Mouse (Mus musculus): ENCODE results near the gene Chchd4.
"Not testable (repeated sequence)": the region's sequence is repeated elsewhere in the genome, so short reads cannot be mapped to it uniquely, and the experiment has no call there.

The Chchd4 gene

DNA sequence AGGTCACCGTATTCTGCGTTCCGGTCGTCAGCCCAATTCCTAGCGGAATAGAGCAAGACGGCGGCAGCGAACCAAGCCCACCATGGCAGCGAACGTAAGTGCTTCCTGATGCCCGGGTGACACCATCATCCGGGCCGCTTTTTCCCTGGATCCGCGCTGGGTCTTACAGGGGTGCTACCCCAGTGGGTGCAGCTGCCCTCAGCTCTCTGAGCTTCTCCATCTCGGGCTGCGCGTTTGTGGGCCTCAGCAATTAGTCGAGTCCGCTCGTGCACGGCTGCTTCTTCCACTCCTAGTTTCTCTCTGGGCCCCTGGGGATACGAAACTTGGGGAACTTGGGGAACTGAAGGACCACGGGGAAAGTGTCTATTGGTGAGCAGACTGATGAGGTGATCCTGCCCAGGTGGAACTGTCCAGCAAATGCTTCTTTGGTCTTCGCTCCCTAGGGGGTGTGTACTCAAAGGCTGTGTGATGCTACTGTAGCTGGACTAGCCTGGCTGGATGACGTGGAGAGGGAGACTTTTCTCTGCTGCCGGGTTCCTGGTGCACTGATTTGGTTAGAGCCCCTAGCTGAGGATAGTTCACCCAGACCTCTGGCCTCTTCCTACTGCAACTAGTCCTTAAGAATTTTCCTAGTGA lies 577 bp upstream of the Chchd4 start:
- no peak for DNase-seq

DNA sequence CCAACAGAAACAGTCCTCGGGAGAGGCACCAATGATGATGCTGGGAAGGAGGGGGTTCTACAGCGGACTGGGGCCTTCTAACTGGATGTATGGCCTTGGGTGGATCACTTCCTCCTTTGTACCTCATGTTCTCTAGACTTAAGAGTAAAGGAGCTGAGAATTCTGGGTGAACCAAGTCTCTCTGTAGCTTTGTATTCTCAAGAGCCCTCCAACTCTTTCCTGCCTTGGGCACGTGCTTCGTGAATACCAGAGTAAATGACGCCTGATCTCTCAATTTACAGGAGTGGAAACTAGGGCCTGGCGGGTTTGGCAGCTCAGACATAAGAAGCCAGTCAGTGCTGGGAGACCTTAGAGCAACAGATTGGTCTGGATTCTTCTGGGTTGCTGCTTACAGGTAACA lies 1.0 kb downstream of the Chchd4 start:
- DNase-seq: no peak

DNA sequence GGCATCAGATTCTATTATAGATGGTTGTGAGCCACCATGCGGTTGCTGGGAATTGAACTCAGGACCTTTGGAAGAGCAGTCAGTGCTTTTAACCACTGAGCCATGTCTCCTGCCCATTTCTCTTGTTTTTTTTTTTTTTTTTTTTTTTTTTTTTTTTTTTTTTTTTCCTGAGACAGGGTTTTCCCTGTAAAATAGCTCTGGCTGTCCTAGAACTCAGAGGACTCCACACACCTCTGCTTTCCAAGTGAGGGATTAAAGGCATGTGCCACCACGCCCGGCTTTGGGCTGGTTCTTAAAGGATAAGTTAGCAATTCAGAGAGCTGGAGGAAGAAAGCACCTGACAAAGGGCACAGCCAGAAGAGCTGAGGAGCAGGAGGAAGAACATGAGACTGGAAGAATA lies 1.9 kb downstream of the Chchd4 start:
- DNase-seq: not testable (repeated sequence)

DNA sequence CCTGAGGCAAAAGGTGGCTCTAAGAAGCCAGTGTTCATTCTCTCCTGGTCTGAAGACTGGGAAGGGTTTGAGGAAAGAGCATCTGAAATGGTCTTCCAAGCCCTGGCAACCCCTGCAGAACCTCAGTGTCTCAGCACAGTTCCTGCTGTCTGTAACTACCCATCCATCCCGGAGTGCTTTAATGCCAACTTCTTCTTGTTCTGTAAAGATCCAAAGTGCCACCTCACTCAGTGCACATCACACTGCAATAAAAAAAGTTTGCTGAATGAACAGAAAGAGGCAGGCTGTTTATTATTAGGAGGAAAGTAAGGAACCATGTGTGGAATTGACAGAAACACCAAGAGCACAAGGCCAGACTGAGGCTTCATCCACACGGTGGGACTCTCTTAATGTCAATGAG lies 2.6 kb downstream of the Chchd4 start:
- DNase-seq: no peak

DNA sequence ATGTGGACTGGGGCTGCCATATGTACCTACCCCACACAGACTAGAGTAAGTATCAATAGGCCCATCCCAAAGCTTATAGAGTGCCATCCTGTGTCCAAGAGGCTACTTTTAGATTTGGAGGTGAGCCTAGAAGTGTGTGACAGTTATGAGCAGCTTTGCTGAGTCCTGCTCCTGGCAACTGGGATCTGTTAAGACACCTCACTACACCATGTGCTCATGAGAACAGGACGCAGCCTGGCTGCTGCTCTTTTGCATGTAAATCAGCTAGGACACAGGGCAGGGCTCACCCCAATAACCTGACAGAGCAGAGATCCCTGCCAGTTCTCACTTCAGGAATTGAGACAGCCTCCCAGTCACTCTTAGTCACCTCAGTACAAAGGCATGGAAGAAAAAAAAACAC lies 6.2 kb downstream of the Chchd4 start:
- DNase-seq: no peak

DNA sequence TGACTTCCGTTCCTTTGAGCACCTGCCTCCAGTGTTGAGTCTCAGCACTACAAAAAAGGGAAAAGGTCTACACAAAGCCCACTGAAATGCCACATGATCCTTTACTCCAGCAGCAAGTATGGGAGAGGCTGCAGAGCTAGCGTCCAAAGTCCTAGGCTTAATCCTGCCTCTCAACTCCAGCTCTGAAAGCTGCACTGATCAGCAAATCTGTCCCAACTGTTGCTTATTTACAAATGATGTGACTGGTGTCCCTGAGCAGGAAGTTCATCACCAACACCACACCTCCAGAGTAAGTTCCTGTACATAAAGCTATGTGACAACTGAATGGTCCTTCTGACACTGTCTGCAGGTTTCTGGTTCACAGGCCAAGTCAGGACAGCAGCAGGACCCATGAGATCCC lies 7.6 kb downstream of the Chchd4 start:
- DNase-seq: no peak

DNA sequence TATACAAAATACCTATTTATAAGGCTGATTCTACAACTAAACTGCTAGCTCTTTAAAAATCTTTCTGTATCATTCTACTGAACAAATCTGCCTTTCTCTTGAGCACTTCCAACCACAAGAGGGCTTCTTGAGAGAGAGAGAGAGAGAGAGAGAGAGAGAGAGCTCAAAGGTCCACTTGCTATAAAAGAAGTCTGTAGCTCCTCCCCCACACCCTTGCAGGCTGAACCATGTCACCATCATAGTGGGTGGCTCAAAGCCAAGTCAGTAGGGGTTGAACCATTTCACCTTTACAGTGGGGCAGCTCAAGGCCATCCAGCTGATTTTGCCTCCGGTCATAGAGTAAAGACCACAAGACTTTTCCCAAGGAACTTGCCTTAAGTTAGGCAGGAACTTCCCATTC lies 13.9 kb downstream of the Chchd4 start:
- DNase-seq: no peak

DNA sequence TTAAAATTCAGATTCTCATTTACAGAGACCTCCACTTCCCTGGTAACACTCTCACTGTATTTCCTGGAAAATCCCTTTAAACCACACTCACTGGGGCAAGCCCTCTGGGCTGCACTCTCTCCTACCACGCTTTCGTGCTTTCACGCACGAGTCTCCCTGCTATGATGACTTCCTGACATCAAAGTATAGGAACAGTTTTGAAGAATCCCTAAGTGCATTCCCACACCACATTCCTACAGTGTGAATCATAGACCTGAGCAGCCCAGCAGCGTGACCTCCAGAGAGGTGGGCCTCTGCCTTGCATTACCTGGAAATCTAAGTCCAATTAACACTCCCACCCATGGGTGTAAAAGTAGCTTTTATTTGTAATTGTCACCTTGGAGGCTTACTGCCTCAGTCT lies 18.8 kb downstream of the Chchd4 start:
- DNase-seq: no peak

DNA sequence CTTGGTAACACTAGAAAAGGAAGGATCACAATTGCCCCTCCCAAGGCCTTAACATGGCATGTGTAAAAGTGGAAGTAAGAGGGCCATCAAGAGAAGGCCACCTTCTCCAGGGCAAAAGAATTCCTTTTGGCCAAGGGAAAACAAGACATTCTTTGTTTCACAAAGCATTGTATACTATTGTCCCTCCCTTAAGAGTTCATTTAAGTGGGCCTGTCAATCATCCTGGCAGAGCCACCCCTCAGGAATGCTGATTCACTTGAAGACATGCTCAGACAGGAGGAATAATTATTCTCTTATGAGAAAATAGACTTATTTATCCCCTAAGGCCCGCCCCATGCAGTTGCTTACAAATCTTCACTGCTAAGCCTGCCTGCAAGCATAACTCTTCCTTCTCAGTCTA lies 21.3 kb downstream of the Chchd4 start:
- DNase-seq: no peak

DNA sequence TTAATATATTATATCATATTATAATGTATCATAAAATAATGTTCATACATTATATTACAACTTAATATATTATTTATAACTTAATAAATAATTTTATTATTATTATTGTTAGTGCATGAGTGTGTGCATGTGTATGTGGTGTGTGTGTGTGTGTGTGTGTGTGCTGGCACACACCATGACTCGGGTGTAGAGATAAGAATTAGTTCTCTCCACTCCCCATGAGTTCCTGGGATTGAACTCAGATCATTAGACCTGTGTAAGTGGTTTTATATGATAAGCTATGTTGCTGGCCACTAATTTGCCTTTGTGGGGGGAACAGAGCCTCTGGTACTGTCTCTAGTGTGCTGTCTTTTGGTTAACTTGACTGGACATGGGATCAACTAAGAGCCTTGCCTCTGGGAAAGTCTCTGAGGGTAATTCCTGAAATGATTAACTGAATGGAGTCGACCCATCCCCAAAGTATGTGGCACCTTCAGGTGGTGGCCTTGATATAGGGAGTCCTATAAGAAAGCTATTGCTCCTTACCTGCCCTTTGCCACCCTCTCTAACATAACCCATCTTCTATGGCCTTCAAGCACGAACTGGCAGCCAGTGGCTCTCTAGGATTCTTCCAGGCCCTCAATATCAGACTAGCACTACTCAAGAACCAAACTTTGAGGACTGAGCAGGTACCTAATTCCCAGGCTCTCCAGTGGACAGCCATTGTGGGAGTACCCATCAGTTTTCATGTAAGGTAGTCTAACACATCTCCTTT lies 23.7 kb downstream of the Chchd4 start:
- no peak for DNase-seq

DNA sequence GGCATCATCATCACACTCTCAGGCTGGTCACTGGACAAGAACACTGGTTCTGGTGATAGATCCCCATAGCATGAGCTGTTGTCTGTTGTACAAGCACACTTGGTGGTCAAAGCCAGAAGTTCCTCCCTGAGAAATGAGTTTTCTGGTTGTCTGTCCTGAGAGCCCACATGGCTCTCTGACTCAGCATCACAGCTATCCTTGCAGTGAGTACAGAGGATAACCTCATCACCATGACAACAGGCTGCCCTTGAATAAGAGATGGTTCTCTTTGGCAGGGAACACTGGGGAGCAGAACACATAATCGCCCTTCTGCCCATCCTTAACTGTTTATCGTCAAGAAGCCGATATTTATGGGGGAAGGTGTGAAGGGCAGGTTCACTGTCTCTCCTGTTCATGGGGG lies 28.0 kb downstream of the Chchd4 start:
- no peak for DNase-seq

DNA sequence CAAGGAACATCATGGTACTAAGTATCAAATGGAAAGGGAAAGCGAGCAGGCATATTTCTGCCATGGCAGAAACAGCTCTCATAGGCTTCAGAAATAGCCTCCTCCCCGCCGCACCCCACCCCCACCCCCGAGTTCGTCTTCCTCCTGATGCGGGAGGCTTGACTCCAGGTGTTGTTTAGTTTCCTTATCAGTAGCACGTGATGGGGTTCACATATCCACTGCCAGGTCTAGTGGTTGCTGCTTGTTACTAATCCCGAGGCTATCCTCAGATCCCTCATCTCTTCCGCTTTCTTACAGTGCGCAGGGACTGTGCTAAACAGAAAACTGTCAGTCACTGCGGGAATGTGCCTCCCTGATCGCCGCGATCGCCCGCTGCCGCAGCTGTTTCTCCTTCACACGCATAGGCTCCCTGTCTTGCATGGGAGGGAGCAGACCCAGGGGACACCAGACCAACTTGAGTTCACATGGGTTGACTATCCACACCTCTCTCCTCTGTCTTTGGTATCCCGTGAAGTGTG lies 32.1 kb downstream of the Chchd4 start:
- no peak for DNase-seq

DNA sequence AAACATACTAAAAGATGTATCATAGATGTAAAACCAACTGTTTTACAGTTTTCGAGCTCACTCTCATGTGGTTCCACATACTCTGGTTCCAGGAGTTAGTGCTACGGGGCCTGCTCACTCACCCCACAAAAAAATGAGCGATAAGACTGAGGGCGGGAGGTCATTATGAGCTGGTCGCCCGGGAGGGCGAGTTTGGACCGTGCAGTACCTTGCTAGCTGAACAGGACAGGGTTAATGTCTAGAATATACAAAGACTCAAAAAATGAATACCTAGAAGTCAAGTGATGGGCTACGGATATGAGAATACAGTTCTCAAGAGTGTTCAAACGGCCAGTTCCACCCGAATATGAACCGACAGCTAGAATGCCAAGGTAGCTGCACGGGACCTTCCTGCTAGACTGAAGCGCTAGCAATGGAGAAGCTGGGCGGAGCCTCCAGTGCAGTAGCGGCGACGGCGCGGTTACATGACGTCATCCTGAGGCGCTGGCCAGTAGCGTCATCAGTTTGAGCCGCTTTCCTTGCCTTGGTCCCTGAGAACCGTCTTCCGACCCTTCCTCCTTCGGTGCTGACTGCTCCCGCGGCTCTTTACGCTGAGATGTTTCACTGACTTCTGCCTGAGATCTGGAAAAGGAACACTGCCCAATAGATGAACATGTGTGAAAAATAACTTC lies 32.7 kb downstream of the Chchd4 start:
- DNase-seq: peak; percentile 96 to 97

DNA sequence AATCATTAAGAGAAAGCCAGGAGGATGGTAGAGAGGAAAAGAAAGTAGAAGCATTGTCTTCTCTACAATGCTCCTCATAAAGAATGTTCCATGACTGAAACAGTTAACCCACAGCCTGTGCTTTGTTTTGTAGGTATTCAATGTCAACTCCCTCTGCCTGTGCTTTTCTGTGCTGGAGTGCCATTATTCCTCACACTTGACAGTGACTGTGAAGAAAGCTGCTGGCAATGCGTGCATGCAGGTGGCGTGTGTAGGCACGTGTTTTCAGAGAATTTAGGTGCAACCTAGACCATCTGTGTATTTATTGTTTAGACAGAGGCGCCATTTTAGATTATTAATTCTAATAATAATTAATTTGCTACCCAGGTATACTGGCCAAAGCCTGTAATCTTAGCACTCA lies 49.2 kb downstream of the Chchd4 start:
- no peak for DNase-seq

DNA sequence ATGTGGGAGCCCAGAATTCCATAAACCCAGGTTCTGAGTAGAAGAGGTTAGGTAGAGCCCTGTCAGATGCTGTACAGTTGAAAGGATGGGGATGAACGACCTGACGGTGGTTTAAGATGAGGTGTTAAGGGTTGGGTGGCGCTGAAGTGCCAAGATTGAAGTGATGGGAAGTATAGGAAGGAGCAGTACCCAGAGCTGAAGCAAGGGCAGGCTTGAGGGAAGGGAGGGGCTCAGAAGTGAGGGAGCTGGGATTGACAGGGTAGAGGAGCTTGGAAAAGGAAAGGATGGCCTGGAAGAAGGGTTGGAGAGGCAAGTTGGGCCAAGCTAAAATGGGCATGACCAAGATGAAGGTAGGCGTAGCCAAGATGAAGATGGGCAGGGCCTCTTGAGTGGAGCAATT lies 51.7 kb downstream of the Chchd4 start:
- no peak for DNase-seq

DNA sequence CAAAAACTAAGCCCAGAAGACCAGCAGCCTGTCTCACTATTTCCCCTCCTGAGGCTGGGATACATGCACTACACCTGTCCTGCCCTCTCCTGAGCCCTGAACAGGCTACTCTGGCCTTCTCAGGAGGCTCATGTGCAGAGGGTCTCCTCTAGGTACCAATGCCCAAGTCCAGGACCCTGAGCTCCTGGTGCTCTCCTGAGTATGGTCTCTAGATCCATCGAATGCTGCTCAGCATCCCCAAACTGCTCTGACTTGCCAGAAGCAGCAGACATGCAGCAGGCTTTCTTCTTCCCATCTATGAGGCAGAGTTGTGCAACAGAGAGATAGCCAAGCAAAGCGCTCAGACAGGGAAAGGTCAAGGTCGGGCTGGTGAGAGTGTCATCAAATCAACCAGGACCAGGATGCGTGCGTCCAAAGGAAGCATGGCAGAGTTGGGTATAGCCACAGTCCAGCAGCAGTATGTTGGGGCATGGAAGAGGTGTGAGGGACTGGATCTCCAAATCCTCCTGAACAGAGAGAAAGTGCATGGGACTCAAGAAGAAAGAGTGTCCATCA lies 56.0 kb downstream of the Chchd4 start:
- no peak for DNase-seq

DNA sequence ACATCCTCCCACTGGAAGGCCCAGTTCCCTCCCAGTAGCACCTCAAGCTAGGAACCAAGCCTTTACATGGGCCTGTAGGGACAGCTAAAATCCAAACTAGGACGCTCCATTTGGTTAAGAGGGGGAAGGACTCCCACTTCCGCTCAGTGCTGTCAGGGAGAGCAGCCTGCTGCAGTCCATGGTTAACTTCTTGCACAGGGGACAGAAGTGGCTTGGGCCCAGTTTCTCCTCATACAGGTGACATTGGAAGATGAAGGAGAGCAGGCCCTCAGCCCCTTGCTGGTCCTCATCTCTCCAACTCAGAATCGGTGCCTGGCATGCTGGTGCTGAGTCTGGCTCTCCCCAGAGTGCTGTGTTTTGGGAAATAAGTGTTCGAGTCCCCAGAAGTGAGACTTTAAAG lies 57.2 kb downstream of the Chchd4 start:
- no peak for DNase-seq

DNA sequence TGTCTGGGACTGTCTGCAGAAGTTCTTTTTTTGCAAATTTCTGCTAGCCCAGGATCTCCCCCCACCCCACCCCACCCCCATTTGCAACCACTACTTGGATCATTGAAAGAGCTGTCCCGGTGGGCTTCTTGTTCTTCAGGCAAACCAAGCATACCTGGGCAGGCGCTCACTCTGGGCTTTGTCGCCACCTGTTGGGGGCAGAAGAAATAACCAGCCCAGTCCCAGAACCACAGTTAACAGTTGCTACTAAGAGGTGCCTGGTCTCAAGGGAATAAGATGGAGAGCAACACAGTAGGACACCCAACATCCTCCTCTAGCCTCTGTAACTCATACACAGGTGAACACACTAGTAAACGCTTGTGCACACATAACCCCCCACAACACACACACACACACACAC lies 58.5 kb downstream of the Chchd4 start:
- DNase-seq: peak in 1 of 2 experiments; percentile 44

Measured in lung, postnatal 4 days (tissue).